Comparison of ENCODE assay signal across 12 mouse cellular contexts in the genomic region with DNA sequence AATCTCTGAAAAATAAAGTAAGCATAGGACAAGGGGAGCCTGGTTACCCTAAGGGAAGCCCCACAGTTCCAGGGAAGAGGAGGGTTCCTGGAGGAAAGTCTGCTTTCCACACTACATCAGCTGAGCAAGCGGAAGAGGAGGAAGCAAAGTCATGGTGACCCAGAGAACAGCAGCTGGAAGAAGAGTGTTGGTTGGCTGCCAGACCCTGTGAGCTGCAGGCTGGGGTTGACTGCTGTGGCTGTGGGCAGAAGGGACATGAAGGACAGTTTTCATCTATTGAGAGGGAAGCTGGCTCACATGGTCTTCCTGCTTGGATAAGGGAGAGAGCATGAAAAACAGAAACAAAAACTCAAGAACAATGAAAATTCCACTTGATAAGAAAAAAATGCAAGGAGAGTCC. TPM values are rescaled to one million over a fixed set of nuclear protein-coding genes. Genes with fewer than 3 reads are reported as not detected.
DNase-seq lines count a peak whose midpoint lies in the region; ATAC-seq lines count a peak whose summit lies in the region.
"Had no signal": no experiment of that assay in that cellular context is flagged by ENCODE, and none has a peak within 500 bp of the region (broad histone marks: within the 10 kb centered on the region; RNA-seq: fewer than 3 reads in every experiment).

No protein-coding gene starts in this region.

- DNase-seq in left cerebral cortex, postnatal 4 days = peak; percentile 29
- DNase-seq in left cerebral cortex, postnatal 14 days (ENCODE audit: low spot score in 2 of 2) = no peak
- peak; percentile 48 for DNase-seq in heart, adult 8-10 months (ENCODE audit: low spot score)
- peak; percentile 76 for DNase-seq in kidney, postnatal 14 days
- DNase-seq in embryo, embryonic 10.5 days (ENCODE audit: low spot score) = no peak
- no peak for DNase-seq in thymus, postnatal 36 days
- DNase-seq: right cerebral cortex, postnatal 4 days had no signal

- no peak for ATAC-seq in heart, embryonic 13.5 days (ENCODE audit: extremely low read depth, insufficient number of reproducible peaks, low FRiP score, low TSS enrichment)

- H3K4me3 ChIP-seq in heart, embryonic 13.5 days = no peak overlapping the region
- H3K4me3 ChIP-seq: midbrain, embryonic 12.5 days; neural tube, embryonic 12.5 days had no signal

- whole genome bisulfite sequencing in heart, embryonic 13.5 days = 66% methylated on average over 1 of the region's 1 CpGs

- no peak overlapping the region for H3K4me2 ChIP-seq in heart, embryonic 13.5 days
- H3K4me2 ChIP-seq: liver, embryonic 11.5 days; midbrain, embryonic 12.5 days; neural tube, embryonic 12.5 days had no signal

- peaks cover 3% of the 10 kb centered on the region; the same call in 1 of the 2 replicates for H3K9me3 ChIP-seq in heart, embryonic 13.5 days
- H3K9me3 ChIP-seq: midbrain, embryonic 12.5 days; neural tube, embryonic 12.5 days had no signal

- intact Hi-C loops in left cerebral cortex, postnatal 4 days (cut with DNase I) = no loop called here
- intact Hi-C loops in left cerebral cortex, postnatal 14 days (cut with DNase I) = no loop called here

- peaks cover 51% of the 10 kb centered on the region for H3K36me3 ChIP-seq in heart, embryonic 13.5 days

- peaks cover 10% of the 10 kb centered on the region for H3K4me1 ChIP-seq in heart, embryonic 13.5 days
- H3K4me1 ChIP-seq: midbrain, embryonic 12.5 days; neural tube, embryonic 12.5 days had no signal

- no peaks in the 10 kb centered on the region for H3K27me3 ChIP-seq in heart, embryonic 13.5 days (replicated peaks)
- H3K27me3 ChIP-seq: midbrain, embryonic 12.5 days; neural tube, embryonic 12.5 days had no signal

- H3K9ac ChIP-seq in heart, embryonic 13.5 days = no peak overlapping the region
- H3K9ac ChIP-seq: midbrain, embryonic 12.5 days; neural tube, embryonic 12.5 days had no signal

- H3K27ac ChIP-seq in heart, embryonic 13.5 days (replicated peaks) = peak overlapping the region; percentile 71
- H3K27ac ChIP-seq: midbrain, embryonic 12.5 days; neural tube, embryonic 12.5 days had no signal

RNA-seq across cellular contexts. Expression of a gene that starts 57.0 kb away (rescaled TPM):
- not detected for total RNA-seq in left cerebral cortex, postnatal 4 days (2021)
- total RNA-seq in left cerebral cortex, postnatal 14 days (2021) = not detected
- not detected for total RNA-seq in heart, adult 8-10 months (2022)
- polyA plus RNA-seq in heart, embryonic 13.5 days (2015; fragmentation: Nextera tagmentation; extraction: Ambion mirVana) = 3.2 and 26.2 TPM in 2 replicates
- polyA plus RNA-seq: forebrain, embryonic 11.5 days; midbrain, embryonic 12.5 days had no signal

Comparison
In these comparisons a context has a peak if more than half of its experiments do, and no peak if none do; other contexts are left out.
1. DNase-seq: peak in left cerebral cortex, postnatal 4 days (single experiment), heart, adult 8-10 months (single experiment) and kidney, postnatal 14 days (single experiment); none in left cerebral cortex, postnatal 14 days (0 of 2), embryo, embryonic 10.5 days (single experiment) and thymus, postnatal 36 days (0 of 2).